Mouse (Mus musculus): ENCODE measurements around the gene Fat3.

DNA sequence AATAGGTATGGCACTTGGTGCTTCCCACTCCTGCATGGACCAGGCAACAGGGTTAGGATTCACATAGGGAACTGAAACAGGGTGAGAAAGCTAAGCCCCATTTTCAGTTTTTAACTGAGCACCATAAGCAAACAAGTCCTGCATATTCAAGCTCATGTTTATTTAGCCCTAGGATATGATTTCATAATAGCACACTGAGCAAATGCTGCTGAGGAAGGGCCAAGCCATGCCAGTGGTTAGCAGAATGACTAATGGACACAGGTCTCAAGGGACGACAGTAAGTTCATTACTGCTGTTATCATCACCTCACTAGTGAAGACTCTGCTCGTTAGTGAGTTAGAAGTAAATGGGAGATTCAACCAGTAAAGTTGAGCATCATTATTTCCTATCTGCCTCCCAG, 333.0 kb downstream of the Fat3 start:
- no peak for TF ChIP-seq CTCF (IDR thresholded peaks at IDR 0.05; ENCODE audit: borderline replicate concordance, control insufficient read depth, extremely low read depth, insufficient read depth, low read length, poor library complexity)
- no peak for TF ChIP-seq POLR2A (IDR thresholded peaks at IDR 0.05; ENCODE audit: control insufficient read depth, extremely low read depth, insufficient read depth, low read length, poor library complexity)

All from thymus, adult 2 months (tissue).